18 mouse cellular contexts compared by ENCODE assay signal in genomic region chr2:120853151-120853550, GRCm38 (mm10). TPM values are rescaled to one million over a fixed set of nuclear protein-coding genes. Genes with fewer than 3 reads are reported as not detected.
DNase-seq lines count a peak whose midpoint lies in the region; ATAC-seq lines count a peak whose summit lies in the region.
"Had no signal": no experiment of that assay in that cellular context is flagged by ENCODE, and none has a peak within 500 bp of the region (broad histone marks: within the 10 kb centered on the region; RNA-seq: fewer than 3 reads in every experiment).

No protein-coding gene starts in this region.

- H3K36me3 ChIP-seq in kidney, embryonic 14.5 days (ENCODE audit: control insufficient read depth, insufficient read depth, low read length) = no peaks in the 10 kb centered on the region
- H3K36me3 ChIP-seq: embryonic facial prominence, embryonic 13.5 days; limb, embryonic 13.5 days; liver, embryonic 15.5 days; midbrain, embryonic 12.5 days had no signal

- peak; percentile 11 for DNase-seq in kidney, adult 18-20 months
- DNase-seq in T-cell, adult 2 months (ENCODE audit: low spot score) = peak; percentile 16
- DNase-seq in naive thymus-derived CD4-positive, alpha-beta T cell, adult 2 months (ENCODE audit: low read depth) = peak; percentile 24
- DNase-seq in thymus, postnatal 36 days = peak; percentile 68 to 83
- no peak for DNase-seq in layer of hippocampus, adult 9-10 months (ENCODE audit: low spot score)
- DNase-seq in adrenal gland, adult 18-20 months (ENCODE audit: low spot score in 2 of 2) = no peak
- DNase-seq: adrenal gland, postnatal 14 days; cerebellum, adult 11 months; cerebellum, postnatal 10 days; heart, postnatal 10 days had no signal

- H3K4me3 ChIP-seq in kidney, embryonic 14.5 days (ENCODE audit: low read length) = no peak overlapping the region
- H3K4me3 ChIP-seq: embryonic facial prominence, embryonic 13.5 days; limb, embryonic 13.5 days; liver, embryonic 15.5 days; midbrain, embryonic 12.5 days had no signal

- no peak overlapping the region for H3K27ac ChIP-seq in kidney, embryonic 14.5 days (ENCODE audit: low read depth, low read length)
- H3K27ac ChIP-seq: embryonic facial prominence, embryonic 13.5 days; limb, embryonic 13.5 days; liver, embryonic 15.5 days; midbrain, embryonic 12.5 days had no signal

- 74% methylated on average over 3 of the region's 3 CpGs for WGBS in kidney, embryonic 14.5 days

- ATAC-seq in kidney, embryonic 14.5 days (ENCODE audit: low FRiP score, low TSS enrichment) = no peak
- ATAC-seq: forebrain, embryonic 16.5 days; inflammation-experienced regulatory T-cells, adult 6 months; Patski had no signal

- H3K9ac ChIP-seq in kidney, embryonic 14.5 days (ENCODE audit: low read depth, low read length) = no peak overlapping the region
- H3K9ac ChIP-seq: embryonic facial prominence, embryonic 13.5 days; limb, embryonic 13.5 days; liver, embryonic 15.5 days; midbrain, embryonic 12.5 days had no signal

- H3K27me3 ChIP-seq in kidney, embryonic 14.5 days (ENCODE audit: control insufficient read depth, insufficient read depth, low read length) = no peaks in the 10 kb centered on the region
- H3K27me3 ChIP-seq: embryonic facial prominence, embryonic 13.5 days; limb, embryonic 13.5 days; liver, embryonic 15.5 days; midbrain, embryonic 12.5 days; Patski had no signal

- no peak overlapping the region for H3K4me2 ChIP-seq in kidney, embryonic 14.5 days (replicated peaks; ENCODE audit: low read depth, low read length)
- H3K4me2 ChIP-seq: embryonic facial prominence, embryonic 13.5 days; limb, embryonic 13.5 days; liver, embryonic 15.5 days; midbrain, embryonic 12.5 days had no signal

- H3K4me1 ChIP-seq in kidney, embryonic 14.5 days (ENCODE audit: control insufficient read depth, insufficient read depth, low read length) = no peaks in the 10 kb centered on the region

- no peaks in the 10 kb centered on the region for H3K9me3 ChIP-seq in kidney, embryonic 14.5 days (ENCODE audit: control insufficient read depth, low read length)
- H3K9me3 ChIP-seq: embryonic facial prominence, embryonic 13.5 days; limb, embryonic 13.5 days; liver, embryonic 15.5 days; midbrain, embryonic 12.5 days had no signal

RNA-seq across cellular contexts. Expression of gene Ttbk2, which starts 2.7 kb away (rescaled TPM):
- polyA plus RNA-seq in kidney, embryonic 14.5 days (2014; fragmentation: Nextera tagmentation; extraction: Ambion mirVana) = 4.2 and 5.3 TPM in 2 replicates
- total RNA-seq in adrenal gland, adult 18-20 months (2021) = 10 to 100 TPM; 11.1 to 12.3 TPM

RNA-seq across cellular contexts. Expression of gene Cdan1, which starts 3.2 kb away (rescaled TPM):
- polyA plus RNA-seq in kidney, embryonic 14.5 days (2014; fragmentation: Nextera tagmentation; extraction: Ambion mirVana) = 7.0 and 8.9 TPM in 2 replicates
- 10 to 100 TPM; 12.7 to 13.0 TPM for total RNA-seq in adrenal gland, adult 18-20 months (2021)

Comparison
In these comparisons a context has a peak if more than half of its experiments do, and no peak if none do; other contexts are left out.
1. DNase-seq: peak in kidney, adult 18-20 months (single experiment), T-cell, adult 2 months (single experiment), naive thymus-derived CD4-positive, alpha-beta T cell, adult 2 months (single experiment) and thymus, postnatal 36 days (2 of 2); none in layer of hippocampus, adult 9-10 months (single experiment) and adrenal gland, adult 18-20 months (0 of 2).